Mouse (Mus musculus) hindbrain, embryonic 11.5 days (tissue): ENCODE measurements at regions not wholly inside any gene's neighbourhood (a gene's known extent, or its start where the extent isn't known, plus 50 kb on each side); places are given as distances from the start of the nearest gene placed in this dataset.
"Not testable (repeated sequence)": the region's sequence is repeated elsewhere in the genome, so short reads cannot be mapped to it uniquely, and the experiment has no call there.

Experiments used
- ATAC-seq: fragments of 200-750 bp; cut with Nextera tagmentation; 2 replicates; pipeline ENCODE4 v1.8.0; 2017; ENCODE audit warnings: mild to moderate bottlenecking, moderate TSS enrichment, moderate library complexity; ENCODE audit not compliant: low FRiP score
- DNase-seq: peaks from one replicate; pipeline ENCODE4 v3.0.0-alpha.2; 2015; ENCODE audit warnings: low spot score
- H3K27ac ChIP-seq: fragments of 300-500 bp; sonication (generic); 2 replicates; pipeline ENCODE4 v1.5.1; 2014; ENCODE audit warnings: mild to moderate bottlenecking, low read depth, low read length
- H3K27me3 ChIP-seq: fragments of 300-500 bp; sonication (generic); 2 replicates; pipeline ENCODE4 v1.6.1; 2014; ENCODE audit warnings: mild to moderate bottlenecking, low read length, moderate library complexity, mixed read lengths; ENCODE audit not compliant: control insufficient read depth, insufficient read depth
- H3K36me3 ChIP-seq: fragments of 300-500 bp; sonication (generic); 2 replicates; pipeline ENCODE4 v1.6.1; 2014; ENCODE audit warnings: mild to moderate bottlenecking, low read length, moderate library complexity, mixed read lengths; ENCODE audit not compliant: control insufficient read depth, insufficient read depth
- H3K4me1 ChIP-seq: fragments of 300-500 bp; sonication (generic); replicated peaks from 2 replicates; pipeline ENCODE4 v1.6.1; 2014; ENCODE audit warnings: low read length, mixed read lengths; ENCODE audit not compliant: control insufficient read depth, insufficient read depth
- H3K4me2 ChIP-seq: fragments of 300-500 bp; sonication (generic); replicated peaks from 2 replicates; pipeline ENCODE4 v1.6.1; 2014; ENCODE audit warnings: mild to moderate bottlenecking, low read depth, low read length
- H3K4me3 ChIP-seq: fragments of 300-500 bp; sonication (generic); 2 replicates; pipeline ENCODE4 v1.5.1; 2014; ENCODE audit warnings: low read depth, low read length
- H3K9ac ChIP-seq: fragments of 300-500 bp; sonication (generic); 2 replicates; pipeline ENCODE4 v1.6.1; 2014; ENCODE audit warnings: low read depth, low read length
- H3K9me3 ChIP-seq: fragments of 300-500 bp; sonication (generic); 2 replicates; pipeline ENCODE4 v1.6.1; 2016; ENCODE audit warnings: low read length; ENCODE audit not compliant: control insufficient read depth
- WGBS: fragments of 180-500 bp; shearing (Covaris S2); extraction: QIAGEN DNeasy Blood & Tissue Kit; methylation state at CpG from one replicate; pipeline ENCODE4 v1.1.7; 2014; 5-methylcytosine and 5-hydroxymethylcytosine counted together

- no peaks in the 10 kb centered on the region for H3K27me3 ChIP-seq
- ATAC-seq (no peak), DNase-seq (no peak)
- no peak overlapping the region for H3K27ac ChIP-seq
- no peak overlapping the region for H3K9ac ChIP-seq
- H3K9me3 ChIP-seq: no peaks in the 10 kb centered on the region
- H3K4me1 ChIP-seq: no peaks in the 10 kb centered on the region
- WGBS: 81% methylated on average over 9 of the region's 9 CpGs
- H3K36me3 ChIP-seq: no peaks in the 10 kb centered on the region
- no peak overlapping the region for H3K4me2 ChIP-seq
- no peak overlapping the region for H3K4me3 ChIP-seq
Measured at GRCm38 (mm10) chr3:78964231-78964858, 322.0 kb downstream of the Rapgef2 start.

GRCm38 (mm10) chr3:78958781-78959180, 327.5 kb downstream of the Rapgef2 start:
- H3K4me2 ChIP-seq: no peak overlapping the region
- H3K4me1 ChIP-seq: no peaks in the 10 kb centered on the region
- no peak overlapping the region for H3K27ac ChIP-seq
- DNase-seq: peak; percentile 67
- no peak overlapping the region for H3K9ac ChIP-seq
- H3K4me3 ChIP-seq: no peak overlapping the region
- H3K27me3 ChIP-seq: no peaks in the 10 kb centered on the region
- ATAC-seq: peak; percentile 60; the same call in 1 of the 2 replicates
- H3K9me3 ChIP-seq: no peaks in the 10 kb centered on the region
- 27% methylated on average over 1 of the region's 1 CpGs for WGBS
- no peaks in the 10 kb centered on the region for H3K36me3 ChIP-seq

- 83% methylated on average over 7 of the region's 7 CpGs for WGBS
- no peaks in the 10 kb centered on the region for H3K4me1 ChIP-seq
- no peak overlapping the region for H3K27ac ChIP-seq
- no peaks in the 10 kb centered on the region for H3K27me3 ChIP-seq
- H3K4me3 ChIP-seq: no peak overlapping the region
- H3K36me3 ChIP-seq: no peaks in the 10 kb centered on the region
- ATAC-seq (no peak), DNase-seq (no peak)
- no peak overlapping the region for H3K4me2 ChIP-seq
- no peak overlapping the region for H3K9ac ChIP-seq
- H3K9me3 ChIP-seq: no peaks in the 10 kb centered on the region
Measured at GRCm38 (mm10) chr3:78955364-78955763, 331.0 kb downstream of the Rapgef2 start.

GRCm38 (mm10) chr3:78949385-78949784, 336.9 kb downstream of the Rapgef2 start:
- not testable (repeated sequence) for H3K4me2 ChIP-seq, ATAC-seq, H3K36me3 ChIP-seq, H3K27me3 ChIP-seq, H3K4me3 ChIP-seq, H3K9me3 ChIP-seq, DNase-seq, H3K9ac ChIP-seq, H3K27ac ChIP-seq, H3K4me1 ChIP-seq
- WGBS: 75% methylated on average over 6 of the region's 7 CpGs

- Histone ChIP-seq H3K4me3 (no peak overlapping the region), H3K27me3 (no peaks in the 10 kb centered on the region), H3K27ac (no peak overlapping the region), H3K36me3 (no peaks in the 10 kb centered on the region), H3K4me1 (no peaks in the 10 kb centered on the region), H3K4me2 (no peak overlapping the region), H3K9ac (no peak overlapping the region), H3K9me3 (no peaks in the 10 kb centered on the region)
- ATAC-seq (no peak), DNase-seq (no peak)
- WGBS: 92% methylated on average over 9 of the region's 9 CpGs
Measured at GRCm38 (mm10) chr3:78948700-78949099, 337.6 kb downstream of the Rapgef2 start.

- ATAC-seq: no peak
- Histone ChIP-seq H3K4me3 (no peak overlapping the region), H3K4me2 (no peak overlapping the region), H3K36me3 (no peaks in the 10 kb centered on the region), H3K9me3 (no peaks in the 10 kb centered on the region), H3K4me1 (no peaks in the 10 kb centered on the region), H3K27ac (no peak overlapping the region), H3K27me3 (no peaks in the 10 kb centered on the region), H3K9ac (no peak overlapping the region)
- WGBS: 36% methylated on average over 8 of the region's 8 CpGs
- peak; percentile 75 for DNase-seq
Measured at GRCm38 (mm10) chr3:78948171-78948570, 338.1 kb downstream of the Rapgef2 start.

GRCm38 (mm10) chr3:78947183-78947582, 339.1 kb downstream of the Rapgef2 start:
- H3K9ac ChIP-seq: no peak overlapping the region
- no peak overlapping the region for H3K27ac ChIP-seq
- H3K9me3 ChIP-seq: no peaks in the 10 kb centered on the region
- ATAC-seq (no peak), DNase-seq (no peak)
- no peak overlapping the region for H3K4me3 ChIP-seq
- H3K4me2 ChIP-seq: no peak overlapping the region
- 92% methylated on average over 9 of the region's 9 CpGs for WGBS
- no peaks in the 10 kb centered on the region for H3K4me1 ChIP-seq
- no peaks in the 10 kb centered on the region for H3K36me3 ChIP-seq
- no peaks in the 10 kb centered on the region for H3K27me3 ChIP-seq

- Histone ChIP-seq H3K4me1 (no peaks in the 10 kb centered on the region), H3K4me2 (no peak overlapping the region), H3K9ac (no peak overlapping the region), H3K4me3 (no peak overlapping the region), H3K27ac (no peak overlapping the region), H3K27me3 (no peaks in the 10 kb centered on the region), H3K36me3 (no peaks in the 10 kb centered on the region), H3K9me3 (no peaks in the 10 kb centered on the region)
- DNase-seq (no peak), ATAC-seq (no peak)
- WGBS: 77% methylated on average over 8 of the region's 8 CpGs
Measured at GRCm38 (mm10) chr3:78944185-78944584, 342.1 kb downstream of the Rapgef2 start.

GRCm38 (mm10) chr3:78932975-78933374, 353.3 kb downstream of the Rapgef2 start:
- Histone ChIP-seq H3K36me3 (no peaks in the 10 kb centered on the region), H3K9ac (no peak overlapping the region), H3K4me1 (no peaks in the 10 kb centered on the region), H3K27ac (no peak overlapping the region), H3K9me3 (no peaks in the 10 kb centered on the region), H3K4me3 (no peak overlapping the region), H3K27me3 (no peaks in the 10 kb centered on the region), H3K4me2 (no peak overlapping the region)
- DNase-seq (no peak), ATAC-seq (no peak)
- 79% methylated on average over 3 of the region's 3 CpGs for WGBS
